Mouse (Mus musculus) mature B cell (primary cell): ENCODE results near the gene Zfp987.
"Not testable (repeated sequence)": the region's sequence is repeated elsewhere in the genome, so short reads cannot be mapped to it uniquely, and the experiment has no call there.

Source experiments
- in situ Hi-C: fragments of 300-500 bp; cut with MboI; formaldehyde crosslinking; loops from 2 replicates; pipeline ENCODE4 v1.14.3; 2019

The Zfp987 gene

GRCm38 (mm10) chr4:146096998-146097397 lies at the start of gene Zfp987:
Zfp987 (plus strand) TSS chr4:146097298.
- in situ Hi-C loops, result not testable (repeated sequence)

GRCm38 (mm10) chr4:146052536-146052935 lies 44.6 kb upstream of the Zfp987 start:
- in situ Hi-C loops, result not testable (repeated sequence)

GRCm38 (mm10) chr4:146053445-146053844 lies 43.7 kb upstream of the Zfp987 start:
- in situ Hi-C loops, result not testable (repeated sequence)

GRCm38 (mm10) chr4:146055335-146055734 lies 41.8 kb upstream of the Zfp987 start:
- in situ Hi-C loops, result no loop called here

GRCm38 (mm10) chr4:146058646-146059045 lies 38.5 kb upstream of the Zfp987 start:
- in situ Hi-C loops, result not testable (repeated sequence)

GRCm38 (mm10) chr4:146059078-146059477 lies 38.0 kb upstream of the Zfp987 start:
- in situ Hi-C loops, result not testable (repeated sequence)

GRCm38 (mm10) chr4:146059974-146060693 lies 37.0 kb upstream of the Zfp987 start:
- in situ Hi-C loops, result not testable (repeated sequence)

GRCm38 (mm10) chr4:146061082-146061481 lies 36.0 kb upstream of the Zfp987 start:
- in situ Hi-C loops, result not testable (repeated sequence)

GRCm38 (mm10) chr4:146062021-146062420 lies 35.1 kb upstream of the Zfp987 start:
- in situ Hi-C loops, result not testable (repeated sequence)

- in situ Hi-C loops, result not testable (repeated sequence)
These were observed 34.1 kb upstream of the Zfp987 start for GRCm38 (mm10) chr4:146063001-146063400.

GRCm38 (mm10) chr4:146063621-146064020 lies 33.5 kb upstream of the Zfp987 start:
- in situ Hi-C loops, result not testable (repeated sequence)

GRCm38 (mm10) chr4:146064807-146065206 lies 32.3 kb upstream of the Zfp987 start:
- in situ Hi-C loops, result not testable (repeated sequence)

- in situ Hi-C loops, result not testable (repeated sequence)
These were observed 30.0 kb upstream of the Zfp987 start for GRCm38 (mm10) chr4:146066932-146067580.

GRCm38 (mm10) chr4:146067594-146067993 lies 29.5 kb upstream of the Zfp987 start:
- in situ Hi-C loops, result not testable (repeated sequence)

GRCm38 (mm10) chr4:146073264-146073663 lies 23.8 kb upstream of the Zfp987 start:
- in situ Hi-C loops, result not testable (repeated sequence)

GRCm38 (mm10) chr4:146101448-146101847 lies 4.3 kb downstream of the Zfp987 start:
- in situ Hi-C loops, result not testable (repeated sequence)

GRCm38 (mm10) chr4:146156524-146156923 lies 59.4 kb downstream of the Zfp987 start, which contains the start of gene Zfp600:
Zfp600 (plus strand) TSS chr4:146156824.
- in situ Hi-C loops, result not testable (repeated sequence)

GRCm38 (mm10) chr4:146162893-146163292 lies 65.8 kb downstream of the Zfp987 start:
- in situ Hi-C loops, result not testable (repeated sequence)

- in situ Hi-C loops, result not testable (repeated sequence)
These were observed 70.2 kb downstream of the Zfp987 start for GRCm38 (mm10) chr4:146167202-146167832.

GRCm38 (mm10) chr4:146167879-146168532 lies 70.9 kb downstream of the Zfp987 start:
- in situ Hi-C loops, result not testable (repeated sequence)

GRCm38 (mm10) chr4:146168730-146169215 lies 71.7 kb downstream of the Zfp987 start:
- in situ Hi-C loops, result not testable (repeated sequence)
